Mouse (Mus musculus) myocyte (in vitro differentiated cells): ENCODE measurements at regions not wholly inside any gene's neighbourhood (a gene's known extent, or its start where the extent isn't known, plus 50 kb on each side); places are given as distances from the start of the nearest gene placed in this dataset.

Experiments
- H3K27me3 ChIP-seq: one replicate; pipeline ENCODE4 v1.6.1; 2011; ENCODE audit not compliant: control insufficient read depth, insufficient read depth, insufficient read length
- H3K36me3 ChIP-seq: one replicate; pipeline ENCODE4 v1.6.1; 2011; ENCODE audit not compliant: control insufficient read depth, insufficient read depth
- H3K4me2 ChIP-seq: one replicate; pipeline ENCODE4 v1.6.1; 2011; ENCODE audit warnings: low read depth, control low read depth
- H3K4me3 ChIP-seq: one replicate; pipeline ENCODE4 v1.5.1; 2011; ENCODE audit warnings: mild to moderate bottlenecking, control low read depth, moderate library complexity
- H3K79me2 ChIP-seq: one replicate; pipeline ENCODE4 v1.6.1; 2011; ENCODE audit not compliant: control insufficient read depth, insufficient read depth
- H3ac ChIP-seq: one replicate; pipeline ENCODE4 v1.6.1; 2011; ENCODE audit not compliant: control insufficient read depth, insufficient read length
- CEBPB ChIP-seq: IDR thresholded peaks from 2 replicates; pipeline ENCODE4 v1.6.1; 2011; ENCODE audit warnings: mild to moderate bottlenecking, moderate library complexity; ENCODE audit not compliant: poor library complexity, insufficient read depth, severe bottlenecking
- E2F4 ChIP-seq: IDR thresholded peaks from one replicate; pipeline ENCODE4 v1.6.1; 2011; ENCODE audit warnings: mild to moderate bottlenecking, control low read depth, moderate library complexity; ENCODE audit not compliant: insufficient read depth
- MAX ChIP-seq: IDR thresholded peaks from one replicate; pipeline ENCODE4 v1.6.1; 2011; ENCODE audit warnings: low read depth, mild to moderate bottlenecking, control low read depth
- MYOD1 ChIP-seq, 3 experiments: IDR thresholded peaks; one replicate each; pipeline ENCODE4 v1.6.1; 2011; ENCODE audit warnings: control low read depth in 2 of 3, low read depth in 2 of 3, mild to moderate bottlenecking in 2 of 3, moderate library complexity in 1 of 3; ENCODE audit not compliant: insufficient read length in 2 of 3, control insufficient read depth in 1 of 3
- MYOG ChIP-seq, 3 experiments: IDR thresholded peaks; one replicate each; pipeline ENCODE4 v1.6.1; 2011; ENCODE audit warnings: control low read depth in 2 of 3, low read depth in 2 of 3, mild to moderate bottlenecking in 2 of 3; ENCODE audit not compliant: insufficient read length in 2 of 3, control insufficient read depth in 1 of 3, insufficient read depth in 1 of 3
- POLR2A ChIP-seq: IDR thresholded peaks from one replicate; pipeline ENCODE4 v1.6.1; 2011; ENCODE audit warnings: low read depth, mild to moderate bottlenecking, control low read depth, moderate library complexity; ENCODE audit not compliant: insufficient read length
- POLR2AphosphoS2 ChIP-seq: IDR thresholded peaks from one replicate; pipeline ENCODE4 v1.6.1; 2011; ENCODE audit warnings: low read depth, control low read depth; ENCODE audit not compliant: insufficient read length
- REST ChIP-seq: IDR thresholded peaks from one replicate; pipeline ENCODE4 v1.6.1; 2011; ENCODE audit warnings: mild to moderate bottlenecking, control low read depth, moderate library complexity; ENCODE audit not compliant: insufficient read depth, insufficient read length
- SRF ChIP-seq: IDR thresholded peaks from one replicate; pipeline ENCODE4 v1.6.1; 2011; ENCODE audit warnings: low read depth; ENCODE audit not compliant: control insufficient read depth, insufficient read length
- TCF12 ChIP-seq: IDR thresholded peaks from one replicate; pipeline ENCODE4 v1.6.1; 2011; ENCODE audit warnings: mild to moderate bottlenecking, control low read depth; ENCODE audit not compliant: poor library complexity, insufficient read depth, severe bottlenecking
- TCF3 ChIP-seq: IDR thresholded peaks from one replicate; pipeline ENCODE4 v1.6.1; 2011; ENCODE audit warnings: low read depth, control low read depth; ENCODE audit not compliant: insufficient read length
- USF1 ChIP-seq: IDR thresholded peaks from one replicate; pipeline ENCODE4 v1.6.1; 2011; ENCODE audit warnings: low read depth, mild to moderate bottlenecking, control low read depth, moderate library complexity

GRCm38 (mm10) chr8:115626396-115627136 is 81.0 kb downstream of the Maf start:
- Histone ChIP-seq H3ac (no peak overlapping the region), H3K4me2 (no peak overlapping the region), H3K4me3 (no peak overlapping the region), H3K27me3 (no peaks in the 10 kb centered on the region), H3K79me2 (no peaks in the 10 kb centered on the region), H3K36me3 (no peaks in the 10 kb centered on the region)
- TF ChIP-seq MAX (no peak), MYOG (IDR thresholded peaks at IDR 0.05; ENCODE audit: control insufficient read depth in 1 of 3, insufficient read depth in 1 of 3, insufficient read length in 2 of 3, low read depth in 2 of 3) (no peak), POLR2AphosphoS2 (no peak), POLR2A (no peak), MYOD1 (IDR thresholded peaks at IDR 0.05; ENCODE audit: control insufficient read depth in 1 of 3, insufficient read length in 2 of 3, low read depth in 2 of 3) (no peak), USF1 (no peak), TCF12 (no peak), SRF (no peak), CEBPB (no peak), REST (no peak), TCF3 (no peak), E2F4 (no peak)

- H3K79me2 ChIP-seq, result no peaks in the 10 kb centered on the region
- no peak overlapping the region for H3ac ChIP-seq
- TF ChIP-seq TCF12 (no peak), MYOD1 (IDR thresholded peaks at IDR 0.05; ENCODE audit: control insufficient read depth in 1 of 3, insufficient read length in 2 of 3, low read depth in 2 of 3) (no peak), POLR2A (no peak), MAX (no peak), MYOG (IDR thresholded peaks at IDR 0.05; ENCODE audit: control insufficient read depth in 1 of 3, insufficient read depth in 1 of 3, insufficient read length in 2 of 3, low read depth in 2 of 3) (no peak), POLR2AphosphoS2 (no peak), REST (no peak), TCF3 (no peak), CEBPB (no peak), SRF (no peak), USF1 (no peak), E2F4 (no peak)
- no peaks in the 10 kb centered on the region for H3K27me3 ChIP-seq
- H3K36me3 ChIP-seq, result no peaks in the 10 kb centered on the region
- H3K4me3 ChIP-seq, result no peak overlapping the region
- H3K4me2 ChIP-seq, result no peak overlapping the region
These were observed 82.5 kb downstream of the Maf start for GRCm38 (mm10) chr8:115625072-115625471.

DNA sequence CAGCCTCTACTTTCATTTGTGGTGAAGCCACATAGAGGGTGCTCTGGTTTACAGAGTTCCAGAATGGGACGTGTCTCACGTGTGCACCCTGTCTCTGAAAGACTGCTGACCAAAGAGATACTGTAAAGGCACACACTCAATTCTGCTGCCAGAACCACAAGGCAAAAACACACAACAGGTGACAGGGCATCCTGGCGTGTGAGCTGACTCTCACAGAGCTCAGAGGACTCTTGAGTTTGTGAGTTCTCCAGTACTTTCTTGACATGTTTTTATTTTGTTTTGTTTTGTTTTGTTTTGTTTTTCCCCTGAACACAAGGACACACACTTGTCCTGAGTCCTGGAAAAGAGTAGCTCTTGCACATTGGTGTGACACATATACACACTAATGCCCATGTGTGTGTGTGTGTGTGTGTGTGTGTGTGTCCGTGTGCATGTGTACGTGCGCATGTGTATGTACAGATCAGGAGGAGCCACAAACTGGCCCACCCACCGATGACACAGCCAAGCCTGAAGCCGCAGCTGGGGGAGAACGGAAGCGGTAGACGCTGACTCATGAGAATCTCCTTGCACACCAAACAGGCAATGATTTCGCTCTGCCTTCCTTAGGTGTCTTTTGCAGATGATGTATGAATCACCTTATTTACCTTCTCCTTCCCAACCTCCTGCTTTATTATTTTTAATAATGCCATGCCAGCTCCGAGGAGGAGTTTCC is 89.4 kb downstream of the Maf start:
- Histone ChIP-seq H3K36me3 (no peaks in the 10 kb centered on the region), H3K27me3 (peaks cover 7% of the 10 kb centered on the region), H3ac (no peak overlapping the region), H3K4me3 (no peak overlapping the region), H3K4me2 (no peak overlapping the region), H3K79me2 (no peaks in the 10 kb centered on the region)
- TF ChIP-seq USF1, result no peak

- H3K4me2 ChIP-seq, result no peak overlapping the region
- no peak overlapping the region for H3K4me3 ChIP-seq
These were observed 90.6 kb downstream of the Maf start for GRCm38 (mm10) chr8:115616871-115617605.

More at GRCm38 (mm10) chr8:115616871-115617605, 90.6 kb downstream of the Maf start:
- Histone ChIP-seq H3K36me3 (no peaks in the 10 kb centered on the region), H3ac (no peak overlapping the region), H3K27me3 (peaks cover 7% of the 10 kb centered on the region), H3K79me2 (no peaks in the 10 kb centered on the region)
- TF ChIP-seq SRF, result no peak
- no peak for TF ChIP-seq REST
- TF ChIP-seq MYOD1 (IDR thresholded peaks at IDR 0.05; ENCODE audit: control insufficient read depth in 1 of 3, insufficient read length in 2 of 3, low read depth in 2 of 3), result no peak
- TF ChIP-seq POLR2A, result no peak
- no peak for TF ChIP-seq USF1
